Mouse (Mus musculus): Measurements from ENCODE around the gene Disc1. TPM values are rescaled to one million over a fixed set of nuclear protein-coding genes. Genes with fewer than 3 reads are reported as not detected.

Disc1 gene
- polyA plus RNA-seq, 1 experiment from 2014 or later, result 0.97 TPM

GRCm38 (mm10) chr8:125166545-125166944, 112.5 kb downstream of the Disc1 start:
- H3K4me3 ChIP-seq (ENCODE audit: low read depth, low read length), result no peak overlapping the region
- H3K27me3 ChIP-seq (replicated peaks; ENCODE audit: insufficient read depth, low read length), result no peaks in the 10 kb centered on the region
- TF ChIP-seq CTCF (IDR thresholded peaks at IDR 0.05) (no peak), EP300 (IDR thresholded peaks at IDR 0.05) (no peak)
- no peaks in the 10 kb centered on the region for H3K9me3 ChIP-seq (ENCODE audit: low read length)
- no peaks in the 10 kb centered on the region for H3K4me1 ChIP-seq (ENCODE audit: insufficient read depth, low read depth, low read length)
- H3K27ac ChIP-seq (ENCODE audit: low read length), result no peak overlapping the region
- no peak overlapping the region for H3K4me2 ChIP-seq (replicated peaks; ENCODE audit: low read depth, low read length)
- WGBS, result 66% methylated on average over 6 of the region's 6 CpGs
- ATAC-seq (no peak), DNase-seq (ENCODE audit: low spot score) (no peak)
- H3K36me3 ChIP-seq (ENCODE audit: insufficient read depth, low read length), result no peaks in the 10 kb centered on the region
- H3K9ac ChIP-seq (replicated peaks; ENCODE audit: low read depth), result no peak overlapping the region

- 66% methylated on average over 9 of the region's 9 CpGs for WGBS
- ATAC-seq, result no peak
- Histone ChIP-seq H3K4me2 (replicated peaks; ENCODE audit: low read depth, low read length) (no peak overlapping the region), H3K9me3 (ENCODE audit: low read length) (no peaks in the 10 kb centered on the region), H3K27ac (ENCODE audit: low read length) (no peak overlapping the region), H3K27me3 (replicated peaks; ENCODE audit: insufficient read depth, low read length) (no peaks in the 10 kb centered on the region), H3K36me3 (ENCODE audit: insufficient read depth, low read length) (no peaks in the 10 kb centered on the region), H3K4me3 (ENCODE audit: low read depth, low read length) (no peak overlapping the region), H3K9ac (replicated peaks; ENCODE audit: low read depth) (no peak overlapping the region), H3K4me1 (ENCODE audit: insufficient read depth, low read depth, low read length) (no peaks in the 10 kb centered on the region)
- peak; percentile 18 for DNase-seq (ENCODE audit: low spot score)
- no peak for TF ChIP-seq EP300 (IDR thresholded peaks at IDR 0.05)
- no peak for TF ChIP-seq CTCF (IDR thresholded peaks at IDR 0.05)
Measured at GRCm38 (mm10) chr8:125166988-125167387, 113.0 kb downstream of the Disc1 start.

GRCm38 (mm10) chr8:125169628-125170027, 115.6 kb downstream of the Disc1 start:
- no peaks in the 10 kb centered on the region for H3K4me1 ChIP-seq (ENCODE audit: insufficient read depth, low read depth, low read length)
- no peak overlapping the region for H3K4me3 ChIP-seq (ENCODE audit: low read depth, low read length)
- H3K4me2 ChIP-seq (replicated peaks; ENCODE audit: low read depth, low read length), result no peak overlapping the region
- no peaks in the 10 kb centered on the region for H3K9me3 ChIP-seq (ENCODE audit: low read length)
- DNase-seq (ENCODE audit: low spot score), result peak; percentile 86
- peak; percentile 79 for ATAC-seq
- H3K36me3 ChIP-seq (ENCODE audit: insufficient read depth, low read length), result no peaks in the 10 kb centered on the region
- no peaks in the 10 kb centered on the region for H3K27me3 ChIP-seq (replicated peaks; ENCODE audit: insufficient read depth, low read length)
- TF ChIP-seq CTCF (IDR thresholded peaks at IDR 0.05), result no peak
- TF ChIP-seq EP300 (IDR thresholded peaks at IDR 0.05), result peak; percentile 73
- 0 out of 2 replicates have a peak overlapping the region, but pooled peaks have one; percentile 2 for H3K27ac ChIP-seq (ENCODE audit: low read length)
- H3K9ac ChIP-seq (replicated peaks; ENCODE audit: low read depth), result no peak overlapping the region
- WGBS, result 49% methylated on average over 3 of the region's 3 CpGs

GRCm38 (mm10) chr8:125171531-125171930, 117.5 kb downstream of the Disc1 start:
- ATAC-seq, result no peak
- WGBS, result 60% methylated on average over 2 of the region's 2 CpGs

GRCm38 (mm10) chr8:125174237-125174636, 120.2 kb downstream of the Disc1 start:
- DNase-seq (ENCODE audit: low spot score) (peak; percentile 54), ATAC-seq (no peak)
- TF ChIP-seq CTCF (IDR thresholded peaks at IDR 0.05) (no peak), EP300 (IDR thresholded peaks at IDR 0.05) (no peak)
- Histone ChIP-seq H3K27ac (ENCODE audit: low read length) (0 out of 2 replicates have a peak overlapping the region, but pooled peaks have one; percentile 4), H3K4me1 (ENCODE audit: insufficient read depth, low read depth, low read length) (no peaks in the 10 kb centered on the region), H3K36me3 (ENCODE audit: insufficient read depth, low read length) (no peaks in the 10 kb centered on the region), H3K4me3 (ENCODE audit: low read depth, low read length) (no peak overlapping the region), H3K9me3 (ENCODE audit: low read length) (no peaks in the 10 kb centered on the region), H3K27me3 (replicated peaks; ENCODE audit: insufficient read depth, low read length) (no peaks in the 10 kb centered on the region), H3K9ac (replicated peaks; ENCODE audit: low read depth) (no peak overlapping the region), H3K4me2 (replicated peaks; ENCODE audit: low read depth, low read length) (no peak overlapping the region)
- WGBS, result 51% methylated on average over 7 of the region's 7 CpGs

More at GRCm38 (mm10) chr8:125171531-125171930, 117.5 kb downstream of the Disc1 start:
- H3K4me1 ChIP-seq (ENCODE audit: insufficient read depth, low read depth, low read length), result no peaks in the 10 kb centered on the region
- no peak overlapping the region for H3K9ac ChIP-seq (replicated peaks; ENCODE audit: low read depth)
- no peaks in the 10 kb centered on the region for H3K36me3 ChIP-seq (ENCODE audit: insufficient read depth, low read length)
- no peak overlapping the region for H3K4me3 ChIP-seq (ENCODE audit: low read depth, low read length)
- no peak overlapping the region for H3K27ac ChIP-seq (ENCODE audit: low read length)
- DNase-seq (ENCODE audit: low spot score), result peak; percentile 69
- TF ChIP-seq CTCF (IDR thresholded peaks at IDR 0.05) (no peak), EP300 (IDR thresholded peaks at IDR 0.05) (peak; percentile 57; the same call in 1 of the 2 replicates)
- H3K4me2 ChIP-seq (replicated peaks; ENCODE audit: low read depth, low read length), result no peak overlapping the region
- no peaks in the 10 kb centered on the region for H3K9me3 ChIP-seq (ENCODE audit: low read length)
- no peaks in the 10 kb centered on the region for H3K27me3 ChIP-seq (replicated peaks; ENCODE audit: insufficient read depth, low read length)

GRCm38 (mm10) chr8:125174851-125175250, 120.9 kb downstream of the Disc1 start:
- ATAC-seq (peak; percentile 87), DNase-seq (ENCODE audit: low spot score) (peak; percentile 86)
- H3K36me3 ChIP-seq (ENCODE audit: insufficient read depth, low read length), result no peaks in the 10 kb centered on the region
- H3K4me1 ChIP-seq (ENCODE audit: insufficient read depth, low read depth, low read length), result no peaks in the 10 kb centered on the region
- WGBS, result 35% methylated on average over 4 of the region's 4 CpGs
- peak overlapping the region; percentile 6 for H3K27ac ChIP-seq (ENCODE audit: low read length)
- H3K4me2 ChIP-seq (replicated peaks; ENCODE audit: low read depth, low read length), result no peak overlapping the region
- no peaks in the 10 kb centered on the region for H3K27me3 ChIP-seq (replicated peaks; ENCODE audit: insufficient read depth, low read length)
- H3K9ac ChIP-seq (replicated peaks; ENCODE audit: low read depth), result no peak overlapping the region
- H3K4me3 ChIP-seq (ENCODE audit: low read depth, low read length), result no peak overlapping the region
- TF ChIP-seq CTCF (IDR thresholded peaks at IDR 0.05), result no peak
- no peaks in the 10 kb centered on the region for H3K9me3 ChIP-seq (ENCODE audit: low read length)

- WGBS, result 55% methylated on average over 4 of the region's 4 CpGs
- peak; percentile 34 for ATAC-seq
Measured at GRCm38 (mm10) chr8:125175661-125176060, 121.7 kb downstream of the Disc1 start.

More at GRCm38 (mm10) chr8:125175661-125176060, 121.7 kb downstream of the Disc1 start:
- H3K36me3 ChIP-seq (ENCODE audit: insufficient read depth, low read length), result no peaks in the 10 kb centered on the region
- H3K27ac ChIP-seq (ENCODE audit: low read length), result no peak overlapping the region
- H3K4me3 ChIP-seq (ENCODE audit: low read depth, low read length), result no peak overlapping the region
- peak; percentile 51 for DNase-seq (ENCODE audit: low spot score)
- H3K9ac ChIP-seq (replicated peaks; ENCODE audit: low read depth), result no peak overlapping the region
- no peak for TF ChIP-seq CTCF (IDR thresholded peaks at IDR 0.05)
- TF ChIP-seq EP300 (IDR thresholded peaks at IDR 0.05), result 0 out of 2 replicates have a peak, but pooled peaks have one; percentile 29
- no peaks in the 10 kb centered on the region for H3K27me3 ChIP-seq (replicated peaks; ENCODE audit: insufficient read depth, low read length)
- H3K4me1 ChIP-seq (ENCODE audit: insufficient read depth, low read depth, low read length), result no peaks in the 10 kb centered on the region
- H3K9me3 ChIP-seq (ENCODE audit: low read length), result no peaks in the 10 kb centered on the region
- H3K4me2 ChIP-seq (replicated peaks; ENCODE audit: low read depth, low read length), result no peak overlapping the region
